Mouse (Mus musculus) CH12.LX (cell line): ENCODE measurements around the gene Catsperz.

ENCODE experiments used
- BHLHE40 ChIP-seq: IDR thresholded peaks from 2 replicates; pipeline ENCODE4 v1.6.1; 2011; ENCODE audit warnings: mild to moderate bottlenecking, low read depth, low read length, improper control_type of control experiment
- CTCF ChIP-seq, 2 experiments: IDR thresholded peaks in 1 of 2; conservative IDR thresholded peaks in 1 of 2; 2 replicates each; pipeline ENCODE4 v1.5.1; 2011 to 2012; ENCODE audit warnings: low read depth in 2 of 2, low read length in 2 of 2, improper control_type of control experiment in 1 of 2, inconsistent platforms in 1 of 2, mild to moderate bottlenecking in 1 of 2, moderate library complexity in 1 of 2
- EP300 ChIP-seq: IDR thresholded peaks from 2 replicates; pipeline ENCODE4 v1.6.1; 2011; ENCODE audit warnings: low read length, improper control_type of control experiment
- GABPA ChIP-seq: IDR thresholded peaks from 2 replicates; pipeline ENCODE4 v1.6.1; 2012; ENCODE audit warnings: low read depth, low read length, improper control_type of control experiment, inconsistent platforms; ENCODE audit not compliant: insufficient replicate concordance
- MAFK ChIP-seq: IDR thresholded peaks from 2 replicates; pipeline ENCODE4 v1.6.1; 2011; ENCODE audit warnings: low read length, improper control_type of control experiment; ENCODE audit not compliant: insufficient replicate concordance
- MAX ChIP-seq: IDR thresholded peaks from 2 replicates; pipeline ENCODE4 v1.6.1; 2011; ENCODE audit warnings: low read length, improper control_type of control experiment
- POLR2A ChIP-seq: IDR thresholded peaks from 2 replicates; pipeline ENCODE4 v1.6.1; 2011; ENCODE audit warnings: low read depth, mild to moderate bottlenecking, improper control_type of control experiment, low read length
- POLR2AphosphoS2 ChIP-seq: IDR thresholded peaks from 2 replicates; pipeline ENCODE4 v1.6.1; 2011; ENCODE audit warnings: low read depth, low read length, improper control_type of control experiment
- TBP ChIP-seq: conservative IDR thresholded peaks from 2 replicates; pipeline ENCODE4 v1.6.1; 2011; ENCODE audit warnings: low read depth, low read length, improper control_type of control experiment
- USF1 ChIP-seq: IDR thresholded peaks from 2 replicates; pipeline ENCODE4 v1.6.1; 2014; ENCODE audit warnings: low read depth, mild to moderate bottlenecking, inconsistent platforms, low read length, improper control_type of control experiment
- ZKSCAN1 ChIP-seq: IDR thresholded peaks from 2 replicates; pipeline ENCODE4 v1.6.1; 2012; ENCODE audit warnings: low read depth, inconsistent platforms, low read length, improper control_type of control experiment, borderline replicate concordance
- ZNF384 ChIP-seq: IDR thresholded peaks from 2 replicates; pipeline ENCODE4 v1.6.1; 2012; ENCODE audit warnings: low read depth, low read length, improper control_type of control experiment, inconsistent platforms

- TF ChIP-seq EP300 (no peak), ZKSCAN1 (no peak), POLR2A (peak; percentile 72), CTCF (conservative IDR thresholded peaks at IDR 0.05 in 1 of 2, IDR thresholded peaks at IDR 0.05 in 1 of 2; ENCODE audit: low read depth in 2 of 2, low read length in 2 of 2) (no peak), MAX (no peak), ZNF384 (no peak), MAFK (no peak), GABPA (no peak), TBP (no peak), POLR2AphosphoS2 (no peak), BHLHE40 (no peak), USF1 (no peak)
These were observed 16.4 kb upstream of the Catsperz start, which contains the start of gene Bad for GRCm38 (mm10) chr19:6941372-6942248.
